Mouse (Mus musculus) adrenal gland, postnatal 10 days (tissue): ENCODE measurements around the gene Smarca2. TPM values are rescaled to one million over a fixed set of nuclear protein-coding genes. Genes with fewer than 3 reads are reported as not detected.

Source experiments
- DNase-seq: peaks from one replicate; pipeline ENCODE4 v3.0.0; 2021; ENCODE audit warnings: mixed read lengths
- long read RNA-seq, 2 experiments: library from polyadenylated mRNA; stranded (forward); transcript quantifications; one replicate each; pipeline ENCODE4 v2.0.0; 2021
- total RNA-seq, 2 experiments: library from RNA; stranded (reverse); gene quantifications; 2 replicates each; pipeline ENCODE4 v1.2.3; 2021

Smarca2 gene
- total RNA-seq: 10 to 100 TPM; 66.7 to 78.1 TPM
- long read RNA-seq, experiment 1, partial matches to known transcripts: 10 of 29 reads
- long read RNA-seq, experiment 1, other reads (novel, unspliced or antisense): 18 of 29 reads
- long read RNA-seq, experiment 2, full-length matches to known transcripts: 4 of 31 reads
- long read RNA-seq, experiment 2, partial matches to known transcripts: 12 of 31 reads
- long read RNA-seq, experiment 2, other reads (novel, unspliced or antisense): 15 of 31 reads

- DNase-seq: peak; percentile 98
These were observed at the start of gene Smarca2 for GRCm38 (mm10) chr19:26604755-26605300. TSS of gene Smarca2 (plus strand) at chr19:26605050.

- DNase-seq: no peak
These were observed 40.0 kb upstream of the Smarca2 start for GRCm38 (mm10) chr19:26564850-26565249.

DNA sequence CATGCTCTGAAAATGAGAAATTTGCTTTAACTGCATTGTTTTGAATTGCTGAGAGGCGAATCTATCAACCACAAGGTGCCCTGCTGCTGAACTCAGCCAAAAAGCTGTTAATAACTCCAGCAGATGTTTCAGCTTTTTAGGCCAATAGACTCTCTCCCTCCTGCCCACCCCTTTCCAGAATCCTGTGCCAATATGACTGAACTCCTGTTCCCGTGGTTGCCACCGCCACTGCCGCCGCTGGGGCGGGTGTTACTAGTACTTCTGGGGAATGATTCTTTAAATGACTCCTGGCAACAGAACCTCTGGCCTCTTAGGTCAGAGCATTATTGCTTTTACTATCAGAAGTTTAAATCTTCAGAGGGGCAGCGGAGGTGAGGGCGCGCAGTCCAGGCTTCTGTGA is 38.7 kb upstream of the Smarca2 start:
- DNase-seq: peak; percentile 18

GRCm38 (mm10) chr19:26568236-26568635 is 36.6 kb upstream of the Smarca2 start:
- DNase-seq: no peak

GRCm38 (mm10) chr19:26568941-26569340 is 35.9 kb upstream of the Smarca2 start:
- DNase-seq: no peak

DNA sequence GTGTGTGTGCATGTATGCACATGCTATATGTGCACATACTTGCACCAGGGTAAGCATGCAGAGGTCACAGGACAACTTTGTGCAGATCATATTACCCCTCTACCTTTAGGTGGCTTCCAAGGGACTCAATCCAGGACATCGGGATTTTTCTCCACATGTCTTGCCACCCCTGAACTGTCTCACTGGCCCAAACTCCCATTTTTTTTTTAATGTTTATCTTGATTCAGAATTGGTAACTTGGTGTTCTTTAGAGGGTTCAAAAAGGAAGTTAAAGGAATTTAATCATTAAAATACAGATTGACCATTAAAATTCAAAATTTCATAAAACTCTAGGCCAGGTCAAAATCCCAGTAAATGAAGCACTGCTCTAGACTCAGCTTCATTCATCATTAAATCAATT is 35.4 kb upstream of the Smarca2 start:
- no peak for DNase-seq

DNA sequence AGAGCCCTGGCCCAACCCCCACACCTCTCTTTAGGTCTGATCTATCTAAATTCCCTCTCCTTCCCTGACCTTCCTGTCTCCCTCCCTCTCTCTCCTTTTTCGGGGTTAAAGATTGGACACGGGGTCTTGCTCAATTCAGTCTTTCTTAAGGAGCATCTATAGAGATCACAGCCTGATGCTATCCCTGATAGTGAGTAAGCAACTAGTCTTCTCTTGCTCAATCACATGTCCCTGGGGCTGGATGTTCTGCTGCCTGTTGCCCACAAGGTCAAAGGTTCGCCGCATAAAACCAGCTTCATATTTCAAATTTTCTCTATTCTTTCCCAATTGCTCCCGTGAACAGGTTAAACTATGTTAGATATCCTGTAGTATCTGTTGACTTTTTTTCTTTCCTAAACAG is 25.2 kb upstream of the Smarca2 start:
- peak; percentile 41 for DNase-seq

DNA sequence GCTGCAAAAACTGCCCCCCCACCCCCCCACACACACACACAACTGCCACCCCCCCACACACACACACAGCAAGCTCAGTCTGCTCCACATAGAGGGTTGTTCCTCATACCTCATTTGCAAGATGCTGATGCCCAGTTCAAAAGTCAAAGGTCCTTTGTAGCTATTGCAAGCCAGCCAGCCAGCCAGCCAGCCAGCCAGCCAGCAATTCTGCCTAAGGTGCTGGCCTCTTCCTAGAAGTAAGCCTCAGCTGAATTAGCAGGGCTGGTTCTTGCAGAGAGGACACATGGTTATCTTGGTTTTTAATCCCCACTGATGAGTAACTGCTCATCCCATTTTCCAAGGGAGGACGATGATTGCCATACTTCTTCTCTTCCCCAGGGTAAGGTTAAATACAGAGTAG is 24.8 kb upstream of the Smarca2 start:
- no peak for DNase-seq

DNA sequence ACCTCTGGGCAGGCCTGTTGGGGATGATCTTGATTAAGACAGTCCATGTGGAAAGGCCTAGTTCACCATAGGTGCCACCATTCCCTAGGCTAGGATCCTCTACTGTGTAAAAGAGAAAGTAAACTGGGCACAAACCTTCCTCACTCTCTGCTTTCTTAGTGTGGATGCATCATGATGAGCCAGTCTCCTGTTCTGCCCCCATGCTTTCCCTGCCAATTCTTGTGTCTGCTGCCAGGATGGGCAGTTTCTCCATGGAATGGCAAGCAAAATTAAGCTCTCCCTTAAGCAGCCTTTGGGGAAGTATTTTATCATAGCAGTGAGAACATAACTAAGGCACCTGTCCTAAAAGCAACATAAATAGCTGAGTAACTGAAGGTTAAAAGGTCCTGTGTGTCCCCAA is 10.2 kb upstream of the Smarca2 start:
- DNase-seq: no peak

- no peak for DNase-seq
These were observed 3.4 kb upstream of the Smarca2 start for GRCm38 (mm10) chr19:26601459-26601858.

- DNase-seq: no peak
These were observed 1.5 kb upstream of the Smarca2 start for GRCm38 (mm10) chr19:26603296-26603860.

DNA sequence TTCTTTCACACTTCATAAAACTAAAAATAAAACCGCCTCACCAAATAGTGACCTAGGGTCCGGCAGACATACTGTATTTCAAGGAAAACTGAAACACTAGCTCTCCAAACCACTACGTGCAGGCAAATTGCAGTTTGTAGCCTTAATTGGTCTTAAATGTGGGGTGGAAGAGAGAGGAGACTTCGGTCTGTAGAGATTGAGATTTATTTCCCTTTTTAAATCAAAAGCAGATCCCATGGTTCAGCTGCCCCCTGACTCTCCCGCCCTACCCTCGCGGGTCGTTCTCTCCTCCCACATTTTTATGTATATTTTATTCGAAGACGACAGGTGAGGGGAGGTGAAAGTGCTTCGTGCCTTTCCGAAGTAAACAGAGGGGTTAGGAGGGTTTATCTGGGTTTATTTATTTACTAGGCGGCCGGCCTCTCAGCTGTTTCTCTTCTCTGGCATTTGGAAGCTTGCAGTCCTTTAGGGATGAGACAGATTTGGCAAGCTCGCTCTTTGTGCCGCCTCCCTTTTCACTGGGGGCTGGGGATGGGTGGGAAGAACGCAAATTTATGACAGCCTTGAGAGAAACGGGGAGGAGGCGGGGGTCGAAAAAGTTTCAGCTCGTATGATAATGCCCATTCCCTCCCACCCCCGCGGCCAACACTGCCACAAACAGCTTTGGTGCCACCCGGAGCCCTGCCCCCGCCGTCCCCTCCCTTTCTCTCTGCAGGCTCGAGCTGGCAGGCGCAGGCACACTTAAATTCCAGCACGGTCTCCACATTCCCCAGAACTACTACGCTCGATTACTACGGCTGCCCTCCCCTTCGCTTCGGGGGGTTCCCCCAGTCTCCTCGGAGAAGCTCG is 720 bp upstream of the Smarca2 start:
- no peak for DNase-seq

- DNase-seq: peak; percentile 78
These were observed 829 bp downstream of the Smarca2 start for GRCm38 (mm10) chr19:26605438-26606320.

DNA sequence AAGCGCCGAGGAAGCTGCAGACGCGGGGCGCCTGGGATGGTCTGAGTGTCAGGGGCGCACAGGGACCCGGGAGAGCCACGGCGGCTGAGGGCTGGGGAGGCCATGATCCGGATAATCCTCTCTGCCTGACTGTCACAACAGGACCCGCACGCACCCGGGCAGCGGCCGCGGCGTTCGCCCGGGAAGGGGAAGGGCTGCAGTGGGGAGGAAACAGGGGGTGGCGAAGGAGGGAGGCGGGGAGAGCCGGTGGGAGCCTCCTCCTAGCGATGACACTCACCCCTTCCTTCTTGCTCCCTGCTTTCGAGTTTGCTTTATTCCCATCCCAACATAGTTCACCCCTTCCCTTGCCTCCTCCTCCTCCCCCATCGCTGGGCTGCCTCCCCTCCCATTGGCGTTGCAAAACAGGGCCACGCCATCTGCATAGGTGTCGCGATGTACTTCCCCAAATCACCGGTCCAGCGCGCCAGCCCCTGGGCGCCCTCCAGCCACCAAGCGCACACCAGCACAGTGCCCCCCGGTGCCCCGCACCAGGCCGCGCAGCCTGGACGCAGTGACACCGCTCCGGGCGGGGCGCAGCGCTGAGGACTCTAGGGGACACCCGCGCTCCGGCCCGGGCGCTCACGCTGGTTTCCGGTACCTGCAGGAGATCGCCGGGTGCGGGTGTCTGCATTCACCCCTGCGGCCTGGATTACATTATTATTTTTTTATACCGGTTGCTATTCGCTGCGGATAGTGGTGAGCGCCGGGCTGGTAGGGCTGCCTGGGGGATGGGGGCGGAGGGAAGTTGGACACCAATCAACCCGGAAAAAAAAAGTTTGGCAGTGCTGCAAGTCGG is 1.7 kb downstream of the Smarca2 start:
- peak; percentile 74 for DNase-seq

DNA sequence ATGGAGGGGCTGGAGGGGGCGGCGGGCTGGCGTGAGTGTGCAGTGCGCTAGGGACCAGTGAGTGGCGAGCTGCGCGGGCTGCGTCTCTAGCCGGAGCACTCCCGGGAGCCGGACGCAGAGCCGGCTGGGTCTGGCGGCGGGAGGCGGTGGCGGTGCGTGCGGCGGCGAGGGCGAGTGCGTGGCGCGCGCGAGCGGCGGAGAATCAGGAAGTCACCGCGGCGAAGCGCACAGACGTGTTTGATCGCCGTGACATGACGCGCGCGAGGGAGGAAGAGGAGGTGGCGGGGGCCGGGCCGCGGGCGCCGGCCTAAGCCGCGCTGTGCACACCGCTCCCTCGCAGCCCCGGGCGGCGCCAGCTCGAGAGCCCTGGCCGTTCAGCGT is 2.3 kb downstream of the Smarca2 start:
- no peak for DNase-seq

DNA sequence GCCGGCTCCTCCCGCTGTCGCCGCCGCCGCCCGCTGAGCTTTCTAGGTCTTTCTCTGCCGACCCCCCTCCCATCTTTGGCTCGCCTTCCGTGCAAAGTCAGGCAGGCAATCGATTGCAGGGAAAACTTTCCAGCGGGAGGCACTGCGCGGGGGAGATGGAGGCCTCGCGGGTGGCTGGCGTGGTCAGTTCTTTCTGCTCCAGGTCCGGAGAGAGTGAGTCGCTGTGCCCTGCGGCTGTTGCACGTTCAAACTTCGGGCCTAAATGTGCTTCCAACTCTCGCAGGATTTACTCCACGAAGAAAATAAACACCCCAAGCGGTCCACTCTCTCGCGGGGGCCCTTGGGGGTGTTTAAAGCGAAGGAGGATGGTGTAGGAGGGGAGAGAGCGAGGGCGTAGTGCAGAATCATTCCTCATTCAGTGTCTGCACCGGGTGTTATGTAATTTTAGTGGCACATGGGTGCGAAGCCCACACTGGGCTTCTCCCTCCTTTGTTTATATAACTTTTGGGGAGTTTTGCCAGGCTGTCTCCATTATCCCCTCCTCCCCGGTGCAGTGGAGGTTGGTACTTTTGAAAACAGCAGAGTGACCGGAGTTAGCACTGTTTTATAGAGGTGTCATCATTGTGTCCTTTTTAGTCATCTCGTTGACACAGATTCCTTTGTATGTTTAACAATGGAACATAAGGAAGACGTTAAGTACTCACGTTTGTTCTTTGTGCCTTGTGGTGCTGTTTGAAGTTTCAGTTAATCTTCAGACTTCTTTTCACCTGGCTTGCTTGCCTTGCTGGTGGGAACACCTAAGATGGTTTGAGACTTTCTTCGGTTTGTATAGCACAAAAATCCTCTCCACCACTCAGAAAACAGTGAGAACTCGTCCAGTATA is 2.9 kb downstream of the Smarca2 start:
- peak; percentile 62 for DNase-seq

DNA sequence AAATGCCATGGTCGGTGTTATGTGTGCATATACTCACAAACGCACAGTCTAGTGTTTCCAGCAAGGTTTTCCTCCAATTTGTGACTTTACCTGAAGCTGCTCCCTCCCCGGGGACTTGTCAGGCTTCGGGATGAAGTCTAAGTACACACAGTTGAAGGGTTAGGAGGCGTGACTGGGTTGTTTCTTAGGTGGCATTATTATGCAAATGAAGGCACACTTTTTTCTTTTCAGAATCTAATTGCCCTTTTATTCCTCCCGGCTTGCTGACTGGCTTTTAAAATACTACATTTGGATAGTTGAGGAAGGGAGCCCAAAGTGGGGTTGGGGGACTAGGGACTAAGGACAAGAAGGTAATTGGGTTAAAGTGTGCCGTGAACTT is 3.6 kb downstream of the Smarca2 start:
- DNase-seq: no peak

- no peak for DNase-seq
These were observed 4.8 kb downstream of the Smarca2 start for GRCm38 (mm10) chr19:26609637-26610036.

DNA sequence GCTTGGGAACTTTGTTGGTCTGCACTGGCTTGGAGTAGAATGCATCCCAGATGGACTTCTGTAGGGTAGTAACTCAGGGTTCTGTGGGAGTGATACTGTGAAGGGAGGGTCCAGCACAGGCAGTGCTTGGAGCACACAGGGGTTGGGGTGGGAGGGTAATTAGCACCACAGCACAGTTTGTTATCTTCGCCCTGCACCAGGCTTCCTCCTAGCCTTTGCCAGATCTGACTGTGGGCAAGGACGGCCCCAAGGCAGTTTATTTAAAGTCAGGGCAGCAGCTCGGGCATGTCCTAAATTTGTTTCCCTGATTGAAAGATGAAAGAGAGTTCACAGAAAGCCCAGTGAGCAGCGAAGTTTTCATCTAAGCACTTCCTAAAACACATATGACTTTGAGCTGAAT is 8.1 kb downstream of the Smarca2 start:
- DNase-seq: peak; percentile 25

DNA sequence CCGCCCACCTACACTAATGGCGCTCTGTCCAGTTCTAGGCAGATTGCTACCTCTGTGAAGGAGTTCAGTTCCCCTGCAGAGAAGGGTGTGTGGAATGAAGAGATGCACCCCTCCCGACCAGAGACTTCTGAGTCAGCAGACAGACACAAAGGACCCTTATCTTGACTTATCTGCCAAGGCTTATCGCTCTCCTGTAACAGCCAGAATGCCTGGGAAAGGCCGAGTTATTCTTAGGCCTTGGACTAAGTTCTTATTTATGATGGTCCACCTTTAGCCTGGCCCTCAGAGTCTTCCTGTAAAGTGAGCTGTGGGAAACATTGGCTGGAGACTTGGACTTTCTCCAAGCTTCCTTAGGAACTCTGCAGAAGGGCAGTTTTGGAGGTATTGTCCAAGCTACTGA is 8.8 kb downstream of the Smarca2 start:
- DNase-seq: peak; percentile 31
